Mouse (Mus musculus): Measurements from ENCODE around the gene Syce3. TPM values are rescaled to one million over a fixed set of nuclear protein-coding genes. Genes with fewer than 3 reads are reported as not detected.

Syce3 gene
- polyA plus RNA-seq, 1 experiment from 2014 or later: not detected

- Histone ChIP-seq H3K27ac (peak overlapping the region; percentile 34; the same call in 1 of the 2 replicates), H3K4me2 (no peak overlapping the region), H3K4me1 (replicated peaks) (peaks cover 14% of the 10 kb centered on the region), H3K4me3 (no peak overlapping the region), H3K36me3 (peaks cover 36% of the 10 kb centered on the region), H3K9me3 (replicated peaks) (no peaks in the 10 kb centered on the region), H3K9ac (no peak overlapping the region), H3K27me3 (no peaks in the 10 kb centered on the region)
- 78% methylated on average over 5 of the region's 5 CpGs for WGBS
- ATAC-seq (replicated peaks; ENCODE audit: insufficient number of reproducible peaks, insufficient read depth, low FRiP score, low read depth): no peak
Measured at GRCm38 (mm10) chr15:89350447-89350846, 59.9 kb downstream of the Syce3 start.

DNA sequence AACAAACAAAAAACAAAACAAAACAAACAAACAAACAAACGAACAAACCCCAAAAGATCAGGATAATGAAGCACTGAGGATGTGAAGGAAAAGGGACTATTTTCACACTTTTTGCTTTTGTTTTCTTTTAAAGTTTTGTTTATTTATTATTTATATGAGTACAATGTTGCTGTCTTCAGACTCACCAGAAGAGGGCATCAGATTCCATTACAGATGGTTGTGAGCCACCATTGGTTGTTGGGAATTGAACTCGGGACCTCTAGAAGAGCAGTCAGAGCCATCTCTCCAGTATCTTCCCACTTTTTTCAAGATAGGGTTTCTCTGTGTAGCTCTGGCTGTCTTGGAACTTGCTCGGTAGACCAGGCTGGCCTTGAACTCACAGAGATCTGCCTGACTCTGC lies 67.0 kb downstream of the Syce3 start:
- Histone ChIP-seq H3K4me1 (replicated peaks) (no peaks in the 10 kb centered on the region), H3K36me3 (no peaks in the 10 kb centered on the region), H3K27me3 (no peaks in the 10 kb centered on the region), H3K9ac (no peak overlapping the region), H3K4me2 (no peak overlapping the region), H3K4me3 (no peak overlapping the region), H3K9me3 (replicated peaks) (no peaks in the 10 kb centered on the region), H3K27ac (no peak overlapping the region)
- ATAC-seq (replicated peaks; ENCODE audit: insufficient number of reproducible peaks, insufficient read depth, low FRiP score, low read depth): no peak
- WGBS: 76% methylated on average over 3 of the region's 3 CpGs

DNA sequence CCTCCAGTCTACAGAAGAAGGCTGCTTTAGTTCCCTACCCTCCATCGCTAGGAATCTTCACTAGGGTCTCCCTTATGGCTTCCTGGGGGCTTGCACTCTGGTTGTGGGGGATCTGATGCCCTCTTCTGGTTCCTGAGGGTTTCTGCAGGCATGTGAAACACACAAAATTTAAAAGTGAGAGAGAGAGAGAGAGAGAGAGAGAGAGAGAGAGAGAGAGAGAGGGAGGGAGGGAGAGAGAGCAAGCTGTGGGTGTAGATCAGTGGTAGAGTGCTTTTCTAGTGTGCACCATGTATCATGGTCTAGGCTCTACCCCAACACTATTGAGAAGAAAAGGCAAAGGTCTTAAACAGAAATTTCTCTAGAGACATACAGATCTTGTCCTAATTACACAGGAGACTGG lies 68.6 kb downstream of the Syce3 start:
- Histone ChIP-seq H3K4me1 (replicated peaks) (no peaks in the 10 kb centered on the region), H3K4me2 (no peak overlapping the region), H3K9ac (no peak overlapping the region), H3K36me3 (no peaks in the 10 kb centered on the region), H3K4me3 (no peak overlapping the region), H3K9me3 (replicated peaks) (no peaks in the 10 kb centered on the region), H3K27me3 (no peaks in the 10 kb centered on the region), H3K27ac (no peak overlapping the region)
- no peak for ATAC-seq (replicated peaks; ENCODE audit: insufficient number of reproducible peaks, insufficient read depth, low FRiP score, low read depth)
- 44% methylated on average over 1 of the region's 1 CpGs for WGBS

Other genes starting within 250 kb of the Syce3 start
- 76.5 and 109 TPM in 2 replicates for gene Plxnb2, start 229.7 kb downstream of the Syce3 start, polyA plus RNA-seq (2015; fragmentation: Nextera tagmentation; extraction: Ambion mirVana)
- 15.3 and 18.2 TPM in 2 replicates for gene Dennd6b, start 214.0 kb downstream of the Syce3 start, polyA plus RNA-seq (2015; fragmentation: Nextera tagmentation; extraction: Ambion mirVana)
- gene Ppp6r2, start 198.9 kb downstream of the Syce3 start, polyA plus RNA-seq (2015; fragmentation: Nextera tagmentation; extraction: Ambion mirVana): 18.6 and 22.7 TPM in 2 replicates
- 27.5 and 45.9 TPM in 2 replicates for gene Sbf1, start 95.2 kb downstream of the Syce3 start, polyA plus RNA-seq (2015; fragmentation: Nextera tagmentation; extraction: Ambion mirVana)
- gene Adm2, start 87.8 kb downstream of the Syce3 start, polyA plus RNA-seq (2015; fragmentation: Nextera tagmentation; extraction: Ambion mirVana): 0.19 and 0.60 TPM in 2 replicates
- 0.28 TPM in 1 of 2 replicates, not detected in the other for gene Miox, start 76.1 kb downstream of the Syce3 start, polyA plus RNA-seq (2015; fragmentation: Nextera tagmentation; extraction: Ambion mirVana)
- gene Lmf2, start 54.8 kb downstream of the Syce3 start, polyA plus RNA-seq (2015; fragmentation: Nextera tagmentation; extraction: Ambion mirVana): 43.0 and 57.7 TPM in 2 replicates
- 85.3 and 96.9 TPM in 2 replicates for gene Ncaph2, start 54.8 kb downstream of the Syce3 start, polyA plus RNA-seq (2015; fragmentation: Nextera tagmentation; extraction: Ambion mirVana)
- 7.0 and 8.2 TPM in 2 replicates for gene Sco2, start 36.7 kb downstream of the Syce3 start, polyA plus RNA-seq (2015; fragmentation: Nextera tagmentation; extraction: Ambion mirVana)
- 1.2 and 1.3 TPM in 2 replicates for gene Tymp, start 33.5 kb downstream of the Syce3 start, polyA plus RNA-seq (2015; fragmentation: Nextera tagmentation; extraction: Ambion mirVana)
- gene Odf3b, start 31.2 kb downstream of the Syce3 start, polyA plus RNA-seq (2015; fragmentation: Nextera tagmentation; extraction: Ambion mirVana): 0.96 and 1.1 TPM in 2 replicates
- gene Klhdc7b, start 25.6 kb downstream of the Syce3 start, polyA plus RNA-seq (2015; fragmentation: Nextera tagmentation; extraction: Ambion mirVana): not detected in 2 replicates
- gene Cpt1b, start 15.4 kb upstream of the Syce3 start, polyA plus RNA-seq (2015; fragmentation: Nextera tagmentation; extraction: Ambion mirVana): 169 and 195 TPM in 2 replicates
- gene C730034F03Rik, start 19.1 kb upstream of the Syce3 start, polyA plus RNA-seq (2015; fragmentation: Nextera tagmentation; extraction: Ambion mirVana): 3.3 and 3.9 TPM in 2 replicates
- gene Gm44502, start 19.2 kb upstream of the Syce3 start, polyA plus RNA-seq (2015; fragmentation: Nextera tagmentation; extraction: Ambion mirVana): 0.16 and 0.76 TPM in 2 replicates
- gene Chkb, start 19.4 kb upstream of the Syce3 start, polyA plus RNA-seq (2015; fragmentation: Nextera tagmentation; extraction: Ambion mirVana): 72.7 and 73.8 TPM in 2 replicates
- gene Mapk8ip2, start 43.4 kb upstream of the Syce3 start, polyA plus RNA-seq (2015; fragmentation: Nextera tagmentation; extraction: Ambion mirVana): 0.16 and 1.3 TPM in 2 replicates
- gene Arsa, start 66.9 kb upstream of the Syce3 start, polyA plus RNA-seq (2015; fragmentation: Nextera tagmentation; extraction: Ambion mirVana): 16.3 and 19.9 TPM in 2 replicates
- gene Shank3, start 89.1 kb upstream of the Syce3 start, polyA plus RNA-seq (2015; fragmentation: Nextera tagmentation; extraction: Ambion mirVana): 1.4 and 2.1 TPM in 2 replicates
- 0.08 and 0.22 TPM in 2 replicates for gene Acr, start 157.8 kb upstream of the Syce3 start, polyA plus RNA-seq (2015; fragmentation: Nextera tagmentation; extraction: Ambion mirVana)
- gene Rabl2, start 181.4 kb upstream of the Syce3 start, polyA plus RNA-seq (2015; fragmentation: Nextera tagmentation; extraction: Ambion mirVana): 18.1 and 22.3 TPM in 2 replicates

Data from heart, embryonic 15.5 days (tissue).